Mouse (Mus musculus) MEL (cell line): Measurements from ENCODE around the gene Tmem205. TPM values are rescaled to one million over a fixed set of nuclear protein-coding genes. Genes with fewer than 3 reads are reported as not detected.

Experiments used
- DNase-seq: peaks from one replicate; pipeline ENCODE4 v3.0.0; 2011; ENCODE audit warnings: low read depth, low spot score
- H3K27ac ChIP-seq: 2 replicates; pipeline ENCODE4 v1.5.1; 2012; ENCODE audit warnings: low read depth, mild to moderate bottlenecking, control low read depth, low read length, moderate library complexity; ENCODE audit not compliant: control insufficient read depth
- H3K27me3 ChIP-seq, 2 experiments: fragments of 150-350 bp in 1 of 2; sonication (generic) in 1 of 2; 2 replicates each; pipeline ENCODE4 v1.6.1; 2012; ENCODE audit warnings: low read length in 2 of 2, mild to moderate bottlenecking in 2 of 2, improper control_type of control experiment in 1 of 2, moderate library complexity in 1 of 2; ENCODE audit not compliant: insufficient read depth in 2 of 2, control insufficient read depth in 1 of 2
- H3K36me3 ChIP-seq, 2 experiments: 2 replicates each; pipeline ENCODE4 v1.6.1; 2012 to 2014; ENCODE audit warnings: low read length in 2 of 2, improper control_type of control experiment in 1 of 2, inconsistent platforms in 1 of 2, mild to moderate bottlenecking in 1 of 2; ENCODE audit not compliant: insufficient read depth in 2 of 2, control insufficient read depth in 1 of 2
- H3K4me1 ChIP-seq, 2 experiments: fragments of 150-350 bp in 1 of 2; sonication (generic) in 1 of 2; 2 replicates each; pipeline ENCODE4 v1.6.1; 2012; ENCODE audit warnings: low read length in 2 of 2, improper control_type of control experiment in 1 of 2, mild to moderate bottlenecking in 1 of 2; ENCODE audit not compliant: insufficient read depth in 2 of 2, control insufficient read depth in 1 of 2
- H3K4me3 ChIP-seq, 2 experiments: fragments of 150-350 bp in 1 of 2; sonication (generic) in 1 of 2; 2 replicates each; pipeline ENCODE4 v1.5.1; 2012; ENCODE audit warnings: low read depth in 2 of 2, low read length in 2 of 2, mild to moderate bottlenecking in 2 of 2, moderate library complexity in 2 of 2, control low read depth in 1 of 2, improper control_type of control experiment in 1 of 2; ENCODE audit not compliant: control insufficient read depth in 1 of 2, insufficient read depth in 1 of 2
- H3K79me2 ChIP-seq: 2 replicates; pipeline ENCODE4 v1.6.1; 2012; ENCODE audit warnings: mild to moderate bottlenecking, low read length, moderate library complexity; ENCODE audit not compliant: control insufficient read depth, poor library complexity, insufficient read depth
- H3K9ac ChIP-seq: 2 replicates; pipeline ENCODE4 v1.6.1; 2012; ENCODE audit warnings: low read depth, mild to moderate bottlenecking, control low read depth, low read length, moderate library complexity; ENCODE audit not compliant: control insufficient read depth, poor library complexity, severe bottlenecking
- H3K9me3 ChIP-seq: fragments of 150-350 bp; sonication (generic); replicated peaks from 2 replicates; pipeline ENCODE4 v1.6.1; 2012; ENCODE audit warnings: mild to moderate bottlenecking, low read length, improper control_type of control experiment, moderate library complexity; ENCODE audit not compliant: insufficient read depth
- BHLHE40 ChIP-seq: IDR thresholded peaks from 2 replicates; pipeline ENCODE4 v1.6.1; 2012; ENCODE audit warnings: low read depth, mild to moderate bottlenecking, inconsistent platforms, low read length, improper control_type of control experiment, borderline replicate concordance
- CHD1 ChIP-seq: IDR thresholded peaks from 2 replicates; pipeline ENCODE4 v1.6.1; 2012; ENCODE audit warnings: low read depth, mild to moderate bottlenecking, inconsistent platforms, low read length, improper control_type of control experiment
- CTCF ChIP-seq, 3 experiments: IDR thresholded peaks in 2 of 3; conservative IDR thresholded peaks in 1 of 3; 2 replicates each; pipeline ENCODE4 v1.5.1; 2011 to 2012; ENCODE audit warnings: low read length in 3 of 3, low read depth in 2 of 3, mild to moderate bottlenecking in 2 of 3, improper control_type of control experiment in 1 of 3, inconsistent platforms in 1 of 3, mixed read lengths in 1 of 3, moderate library complexity in 1 of 3; ENCODE audit not compliant: control insufficient read depth in 1 of 3, insufficient read depth in 1 of 3, poor library complexity in 1 of 3, severe bottlenecking in 1 of 3
- E2F4 ChIP-seq: IDR thresholded peaks from 2 replicates; pipeline ENCODE4 v1.6.1; 2011; ENCODE audit warnings: low read depth, low read length, improper control_type of control experiment, borderline replicate concordance
- ELF1 ChIP-seq: IDR thresholded peaks from 2 replicates; pipeline ENCODE4 v1.6.1; 2014; ENCODE audit warnings: low read depth, mild to moderate bottlenecking, inconsistent platforms, low read length, improper control_type of control experiment, moderate library complexity
- EP300 ChIP-seq, 2 experiments: IDR thresholded peaks; 2 replicates each; pipeline ENCODE4 v1.6.1; 2011; ENCODE audit warnings: improper control_type of control experiment in 2 of 2, low read length in 2 of 2, low read depth in 1 of 2, mild to moderate bottlenecking in 1 of 2
- GABPA ChIP-seq: IDR thresholded peaks from 2 replicates; pipeline ENCODE4 v1.6.1; 2012; ENCODE audit warnings: low read depth, mild to moderate bottlenecking, inconsistent platforms, low read length, improper control_type of control experiment, moderate library complexity
- GATA1 ChIP-seq: IDR thresholded peaks from 2 replicates; pipeline ENCODE4 v1.6.1; 2011; ENCODE audit warnings: low read depth, low read length, improper control_type of control experiment
- MAX ChIP-seq: IDR thresholded peaks from 2 replicates; pipeline ENCODE4 v1.6.1; 2011; ENCODE audit warnings: low read length, improper control_type of control experiment
- MAZ ChIP-seq: IDR thresholded peaks from 2 replicates; pipeline ENCODE4 v1.6.1; 2012; ENCODE audit warnings: low read depth, mild to moderate bottlenecking, inconsistent platforms, low read length, improper control_type of control experiment
- MXI1 ChIP-seq: IDR thresholded peaks from 2 replicates; pipeline ENCODE4 v1.6.1; 2011; ENCODE audit warnings: mild to moderate bottlenecking, low read depth, low read length, improper control_type of control experiment
- MYB ChIP-seq: IDR thresholded peaks from 2 replicates; pipeline ENCODE4 v1.6.1; 2011; ENCODE audit warnings: mild to moderate bottlenecking, low read depth, low read length, improper control_type of control experiment
- MYC ChIP-seq: IDR thresholded peaks from 2 replicates; pipeline ENCODE4 v1.6.1; 2011; ENCODE audit warnings: low read depth, mild to moderate bottlenecking, low read length, improper control_type of control experiment, moderate library complexity
- NELFE ChIP-seq: IDR thresholded peaks from 2 replicates; pipeline ENCODE4 v1.6.1; 2011; ENCODE audit warnings: low read depth, low read length, improper control_type of control experiment
- POLR2AphosphoS2 ChIP-seq: IDR thresholded peaks from 2 replicates; pipeline ENCODE4 v1.6.1; 2011; ENCODE audit warnings: low read length, improper control_type of control experiment
- POLR2AphosphoS5 ChIP-seq: IDR thresholded peaks from 2 replicates; pipeline ENCODE4 v1.6.1; 2012; ENCODE audit warnings: low read depth, borderline replicate concordance, mild to moderate bottlenecking, inconsistent platforms, low read length, moderate library complexity, mixed read lengths
- RCOR1 ChIP-seq: IDR thresholded peaks from 2 replicates; pipeline ENCODE4 v1.6.1; 2012; ENCODE audit warnings: low read depth, mild to moderate bottlenecking, inconsistent platforms, low read length, improper control_type of control experiment
- SIN3A ChIP-seq: IDR thresholded peaks from 2 replicates; pipeline ENCODE4 v1.6.1; 2012; ENCODE audit warnings: low read length, improper control_type of control experiment, inconsistent platforms
- SMC3 ChIP-seq: IDR thresholded peaks from 2 replicates; pipeline ENCODE4 v1.6.1; 2011; ENCODE audit warnings: low read depth, low read length, improper control_type of control experiment
- TBP ChIP-seq: IDR thresholded peaks from 2 replicates; pipeline ENCODE4 v1.8.0; 2011; ENCODE audit warnings: low read depth, low read length, improper control_type of control experiment
- TCF12 ChIP-seq: IDR thresholded peaks from 2 replicates; pipeline ENCODE4 v1.6.1; 2014; ENCODE audit warnings: low read depth, mild to moderate bottlenecking, inconsistent platforms, low read length, improper control_type of control experiment, moderate library complexity
- UBTF ChIP-seq: IDR thresholded peaks from 2 replicates; pipeline ENCODE4 v1.6.1; 2012; ENCODE audit warnings: low read depth, mild to moderate bottlenecking, inconsistent platforms, low read length, improper control_type of control experiment, moderate library complexity, borderline replicate concordance; ENCODE audit not compliant: insufficient read depth
- ZC3H11A ChIP-seq: IDR thresholded peaks from 2 replicates; pipeline ENCODE4 v1.6.1; 2012; ENCODE audit warnings: low read depth, mild to moderate bottlenecking, inconsistent platforms, low read length, improper control_type of control experiment
- ZKSCAN1 ChIP-seq: IDR thresholded peaks from 2 replicates; pipeline ENCODE4 v1.6.1; 2012; ENCODE audit warnings: low read depth, mild to moderate bottlenecking, inconsistent platforms, low read length, improper control_type of control experiment, moderate library complexity
- ZMIZ1 ChIP-seq: IDR thresholded peaks from 2 replicates; pipeline ENCODE4 v1.6.1; 2012; ENCODE audit warnings: low read depth, mild to moderate bottlenecking, inconsistent platforms, low read length, improper control_type of control experiment, moderate library complexity
- ZNF384 ChIP-seq: IDR thresholded peaks from 2 replicates; pipeline ENCODE4 v1.6.1; 2012; ENCODE audit warnings: low read depth, mild to moderate bottlenecking, inconsistent platforms, low read length, improper control_type of control experiment
- polyA plus RNA-seq, 2 experiments: library from polyadenylated mRNA; stranded (reverse) in 1 of 2; unstranded in 1 of 2; fragments of >175 nt in 1 of 2; fragments of >200 nt in 1 of 2; gene quantifications; 2 replicates each; pipeline versions ENCODE4 v1.2.1 to v1.2.4; 2012; ENCODE audit warnings: low replicate concordance in 2 of 2, low read depth in 1 of 2; ENCODE audit not compliant: insufficient read length in 2 of 2, insufficient read depth in 1 of 2, missing spikeins in 1 of 2
- total RNA-seq: library from RNA; depleted of rRNA; stranded (reverse); fragments of 300-350 nt; gene quantifications from 2 replicates; pipeline ENCODE4 v1.2.3, GENCODE M21; 2012

Tmem205 gene
- total and polyA plus RNA-seq, 3 experiments: 114 to 118 TPM; not detected in 1

- Histone ChIP-seq H3K27me3 (no peaks in the 10 kb centered on the region), H3K27ac (no peak overlapping the region), H3K4me3 (no peak overlapping the region), H3K36me3 (peaks cover 2 to 28% of the 10 kb centered on the region in 2 experiments), H3K4me1 (peaks cover 17 to 34% of the 10 kb centered on the region in 2 experiments), H3K79me2 (peaks cover 8% of the 10 kb centered on the region), H3K9ac (no peak overlapping the region), H3K9me3 (no peaks in the 10 kb centered on the region)
- TF ChIP-seq GATA1 (0 out of 2 replicates have a peak, but pooled peaks have one; percentile 8), E2F4 (0 out of 2 replicates have a peak, but pooled peaks have one; percentile 52), MYC (peak; percentile 32; the same call in 1 of the 2 replicates), TCF12 (0 out of 2 replicates have a peak, but pooled peaks have one; percentile 6), MXI1 (no peak), ZC3H11A (peak; percentile 20; the same call in 1 of the 2 replicates), MYB (no peak)
- DNase-seq: no peak
Measured at GRCm38 (mm10) chr9:21925506-21925905, 1.9 kb downstream of the Tmem205 start.

DNA sequence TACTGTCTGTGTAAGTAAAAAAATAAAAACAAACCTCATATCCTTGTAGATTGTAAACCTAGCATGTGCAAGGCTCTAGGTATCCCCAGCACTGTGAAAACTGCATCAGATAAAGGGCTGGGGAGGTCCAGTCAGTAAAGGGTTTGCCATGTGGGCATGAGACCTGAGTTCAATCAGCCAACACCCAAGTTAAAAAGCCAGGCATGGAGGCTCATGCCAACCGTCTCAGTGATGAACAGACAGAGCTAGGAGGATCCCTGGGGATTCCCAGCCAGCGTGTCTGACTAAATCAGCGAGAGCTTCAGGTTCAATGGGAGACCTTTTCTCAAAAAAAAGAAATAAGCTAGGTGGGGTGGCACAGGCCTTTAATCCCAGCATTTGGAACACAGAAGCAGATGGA lies 2.3 kb downstream of the Tmem205 start:
- TF ChIP-seq ZKSCAN1: peak; percentile 13; the same call in 1 of the 2 replicates
- no peak for TF ChIP-seq CHD1
- no peak overlapping the region for H3K4me3 ChIP-seq
- peaks cover 17 to 34% of the 10 kb centered on the region in 2 experiments for H3K4me1 ChIP-seq
- H3K79me2 ChIP-seq: peaks cover 8% of the 10 kb centered on the region
- H3K36me3 ChIP-seq: peaks cover 2 to 28% of the 10 kb centered on the region in 2 experiments
- no peak for DNase-seq
- no peaks in the 10 kb centered on the region for H3K9me3 ChIP-seq
- H3K9ac ChIP-seq: no peak overlapping the region
- H3K27ac ChIP-seq: no peak overlapping the region; the same call in 1 of the 2 replicates
- H3K27me3 ChIP-seq: no peaks in the 10 kb centered on the region

- Histone ChIP-seq H3K9ac (peak overlapping the region; percentile 9), H3K4me1 (peaks cover 17 to 34% of the 10 kb centered on the region in 2 experiments), H3K27me3 (no peaks in the 10 kb centered on the region), H3K79me2 (peaks cover 8% of the 10 kb centered on the region), H3K4me3 (no peak overlapping the region), H3K27ac (peak overlapping the region; percentile 69), H3K36me3 (peaks cover 2 to 28% of the 10 kb centered on the region in 2 experiments), H3K9me3 (no peaks in the 10 kb centered on the region)
- DNase-seq: peak; percentile 100
- TF ChIP-seq SMC3 (peak; percentile 21), GABPA (peak; percentile 92), POLR2AphosphoS5 (peak; percentile 88; the same call in 1 of the 2 replicates), RCOR1 (peak; percentile 96), MAX (peak; percentile 93), TBP (peak; percentile 81), ZC3H11A (no peak; the same call in 1 of the 2 replicates), ELF1 (0 out of 2 replicates have a peak, but pooled peaks have one; percentile 31), BHLHE40 (peak; percentile 85), ZKSCAN1 (peak; percentile 64), TCF12 (peak; percentile 88), CTCF (IDR thresholded peaks at IDR 0.05 in 2 of 3, conservative IDR thresholded peaks at IDR 0.05 in 1 of 3; ENCODE audit: control insufficient read depth in 1 of 3, insufficient read depth in 1 of 3, low read depth in 2 of 3, low read length in 3 of 3, poor library complexity in 1 of 3, severe bottlenecking in 1 of 3) (no peak), EP300 (IDR thresholded peaks at IDR 0.05; ENCODE audit: low read depth in 1 of 2, low read length in 2 of 2) (peak; percentile 94 to 99), POLR2AphosphoS2 (peak; percentile 74), SIN3A (peak; percentile 98), MAZ (no peak), UBTF (0 out of 2 replicates have a peak, but pooled peaks have one; percentile 73), NELFE (peak; percentile 5; the same call in 1 of the 2 replicates), ZNF384 (peak; percentile 39), ZMIZ1 (no peak)
Measured at GRCm38 (mm10) chr9:21924099-21924493, 3.3 kb downstream of the Tmem205 start.
